Mouse (Mus musculus): ENCODE results near the gene Fam129b.

The Fam129b gene

DNA sequence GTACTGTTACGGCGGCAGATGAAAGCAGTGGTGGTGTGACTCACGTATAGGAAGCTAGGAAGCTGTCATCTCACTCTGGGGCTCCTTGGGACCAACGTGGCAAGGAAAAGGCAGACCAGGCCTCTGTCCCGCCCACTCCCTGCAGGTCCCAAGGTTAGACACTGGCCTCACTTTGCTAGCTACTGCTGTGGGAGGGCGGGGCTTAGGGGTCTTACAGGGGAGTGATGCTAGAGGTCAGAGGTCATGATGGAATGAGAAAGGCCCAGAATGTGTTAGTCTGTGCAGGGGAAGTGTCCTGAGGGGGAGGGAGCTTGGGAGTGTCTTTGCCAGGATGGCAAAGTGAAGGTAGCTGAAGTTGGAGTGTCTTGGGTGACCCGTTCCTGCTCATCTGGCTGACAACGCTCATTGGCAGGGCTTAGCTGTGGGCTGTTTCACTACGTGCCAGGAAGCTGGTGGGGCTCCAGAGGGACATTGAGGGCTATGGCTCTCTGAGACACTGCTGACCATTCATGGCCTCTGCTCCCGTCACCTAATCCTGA lies 48.5 kb downstream of the Fam129b start:
- DNase-seq (ENCODE audit: low spot score in 2 of 2) = no peak

DNA sequence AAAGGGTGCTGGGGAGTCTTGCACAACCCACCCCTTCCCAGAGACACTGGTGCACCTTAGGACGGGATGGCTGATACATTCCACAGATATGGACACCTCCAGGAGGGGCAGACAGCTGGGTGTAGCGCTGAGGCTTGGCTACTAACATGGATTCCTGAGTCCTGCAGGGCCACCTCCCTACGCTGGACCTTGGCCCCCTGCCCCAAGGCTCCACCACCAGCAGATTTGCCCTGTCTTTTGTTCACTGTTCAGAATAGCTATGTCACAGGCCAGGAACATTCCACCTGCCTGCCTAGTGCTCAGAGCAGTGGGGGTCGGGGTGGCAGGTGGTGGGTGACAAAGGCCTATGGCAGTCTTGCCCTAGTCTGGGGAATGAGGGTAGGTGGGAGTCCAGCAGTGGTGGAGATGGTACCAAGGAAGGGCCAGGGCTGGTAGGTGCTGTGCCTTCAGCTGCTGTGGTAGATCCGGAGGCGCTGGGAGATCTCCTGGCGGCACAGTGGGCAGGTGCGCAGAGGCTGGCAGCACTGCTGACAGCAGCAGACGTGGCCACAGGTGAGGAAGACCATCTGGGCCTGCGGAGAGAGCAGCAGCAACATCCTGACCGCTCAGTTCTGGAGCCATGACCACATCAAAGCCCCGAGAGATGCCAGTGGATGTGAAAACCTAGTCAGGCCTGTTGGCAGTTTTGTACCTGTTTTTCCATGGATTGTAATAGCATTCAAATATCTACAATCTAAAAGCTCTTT lies 50.6 kb downstream of the Fam129b start:
- no peak for DNase-seq (ENCODE audit: low spot score in 2 of 2)

DNA sequence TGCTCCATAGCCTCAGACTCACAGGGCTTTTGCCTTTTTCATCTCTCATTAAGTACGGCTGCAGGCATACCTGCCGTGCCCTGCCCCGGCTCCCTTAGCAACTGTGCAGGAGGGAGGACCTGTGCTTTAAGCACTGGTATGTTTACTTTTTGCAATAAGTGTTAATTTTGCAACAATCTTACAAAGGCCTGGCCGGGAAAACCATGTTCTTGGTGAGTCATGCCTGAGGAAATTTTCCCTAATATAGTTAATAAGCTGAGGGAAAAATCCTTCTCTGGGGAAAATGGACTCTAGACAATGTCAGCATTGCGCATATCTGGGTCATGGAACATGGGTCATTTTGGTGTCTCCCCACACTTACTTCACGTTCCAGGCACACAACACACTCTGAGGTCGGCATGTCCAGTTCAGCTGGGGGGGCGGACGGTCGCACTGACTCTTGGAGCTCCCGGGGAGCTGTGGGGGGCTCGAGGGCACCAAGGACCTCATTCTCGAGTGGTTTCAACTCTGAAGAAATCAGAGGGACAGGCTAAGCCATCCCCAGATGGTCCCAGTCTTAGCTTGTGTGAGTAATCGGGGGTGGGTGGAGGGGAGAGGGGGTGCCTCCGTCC lies 51.8 kb downstream of the Fam129b start:
- no peak for DNase-seq (ENCODE audit: low spot score in 2 of 2)

DNA sequence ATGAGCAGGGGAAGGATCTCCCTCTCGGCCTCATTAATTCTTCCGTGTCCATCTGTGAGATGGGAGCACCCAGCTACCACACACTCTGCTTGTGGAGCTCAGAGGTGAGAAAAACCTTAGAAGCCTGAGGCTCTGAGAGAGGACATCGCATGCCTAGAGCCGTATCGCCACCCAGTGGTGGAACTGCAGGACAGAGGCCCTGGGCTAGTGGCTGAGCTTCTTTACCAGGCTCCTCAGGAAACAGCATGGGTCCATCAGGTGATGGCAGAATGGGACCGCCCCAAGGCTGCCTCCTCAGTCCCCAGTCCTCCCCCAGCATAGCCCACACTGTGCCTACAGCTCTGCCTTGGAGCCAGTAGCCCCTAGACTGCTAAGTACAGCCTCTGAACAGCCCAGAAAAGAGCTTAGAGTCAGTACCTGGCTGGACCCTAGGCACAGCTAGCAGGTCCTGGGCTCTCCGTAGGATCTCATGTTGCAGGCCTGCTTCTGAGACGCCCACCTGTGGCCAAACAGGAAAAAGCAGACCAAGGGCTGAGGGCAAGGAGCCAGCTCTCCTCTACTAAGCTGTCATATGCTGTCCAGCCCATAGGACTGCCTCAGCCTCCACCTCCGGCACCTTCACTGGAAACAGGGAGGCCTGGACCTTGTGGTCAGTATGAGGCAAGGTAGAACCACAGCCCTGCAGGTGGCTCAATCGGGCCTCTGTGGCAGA lies 52.5 kb downstream of the Fam129b start:
- DNase-seq (ENCODE audit: low spot score in 2 of 2) = peak; percentile 62 to 68

DNA sequence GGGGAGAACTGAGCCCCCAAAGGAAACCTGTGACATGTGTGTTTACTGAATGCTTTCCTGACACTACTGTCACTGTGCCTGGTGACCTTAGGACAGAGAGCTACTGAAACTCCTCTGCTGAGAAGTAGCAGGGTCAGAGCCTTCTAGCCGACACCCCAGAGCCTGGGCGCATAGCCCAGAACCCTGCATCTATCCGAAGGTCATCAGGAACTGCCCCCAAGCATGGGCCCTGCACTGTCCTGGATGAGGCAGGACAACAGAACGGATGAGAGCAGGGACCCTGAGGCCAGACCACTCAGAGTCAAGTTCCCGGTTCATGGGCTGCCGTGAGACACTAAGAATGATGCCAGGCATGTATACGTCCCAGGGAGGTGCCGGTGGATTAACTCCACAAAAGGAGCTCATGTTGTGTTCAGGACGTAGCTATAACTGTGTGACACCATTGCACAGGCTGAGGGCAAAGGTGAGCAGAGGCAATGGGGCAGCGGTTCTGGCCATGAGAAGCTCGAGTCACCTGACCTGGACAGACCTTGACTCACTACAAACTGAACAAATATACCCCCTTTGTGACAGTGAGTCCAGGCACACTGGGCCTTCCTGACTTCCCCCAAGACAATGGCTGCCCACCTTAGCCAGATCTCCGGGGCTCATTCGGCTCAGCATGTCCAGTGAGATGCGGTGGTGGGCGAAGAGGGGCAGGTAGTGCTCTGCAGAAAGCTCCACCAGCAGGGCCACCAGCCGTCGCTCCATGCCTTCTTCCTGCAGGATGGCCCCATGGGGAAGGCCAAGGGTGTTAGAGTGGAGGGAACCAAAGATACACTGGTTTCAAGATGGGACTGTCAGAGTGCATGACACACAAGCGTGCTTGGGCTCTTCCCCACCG lies 53.3 kb downstream of the Fam129b start:
- DNase-seq (ENCODE audit: low spot score in 2 of 2) = no peak

DNA sequence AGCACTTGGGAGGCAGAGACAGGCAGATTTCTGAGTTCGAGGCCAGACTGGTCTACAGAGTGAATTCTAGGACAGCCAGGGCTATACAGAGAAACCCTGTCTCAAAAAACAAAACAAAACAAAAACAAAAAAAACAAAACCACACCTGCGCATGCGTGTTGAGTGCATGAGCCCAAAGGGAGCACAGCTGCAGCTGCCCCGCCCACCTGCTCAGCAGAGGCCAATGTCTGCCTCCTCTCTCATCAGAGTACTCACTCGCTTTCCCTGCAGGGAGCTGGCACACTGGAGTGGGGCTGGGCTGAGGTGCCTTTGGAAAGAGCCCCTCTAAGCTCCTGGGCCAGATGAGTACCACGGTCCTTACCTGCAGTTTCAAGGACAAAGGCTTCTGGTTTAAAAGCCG lies 55.8 kb downstream of the Fam129b start:
- no peak for DNase-seq (ENCODE audit: low spot score in 2 of 2)

DNA sequence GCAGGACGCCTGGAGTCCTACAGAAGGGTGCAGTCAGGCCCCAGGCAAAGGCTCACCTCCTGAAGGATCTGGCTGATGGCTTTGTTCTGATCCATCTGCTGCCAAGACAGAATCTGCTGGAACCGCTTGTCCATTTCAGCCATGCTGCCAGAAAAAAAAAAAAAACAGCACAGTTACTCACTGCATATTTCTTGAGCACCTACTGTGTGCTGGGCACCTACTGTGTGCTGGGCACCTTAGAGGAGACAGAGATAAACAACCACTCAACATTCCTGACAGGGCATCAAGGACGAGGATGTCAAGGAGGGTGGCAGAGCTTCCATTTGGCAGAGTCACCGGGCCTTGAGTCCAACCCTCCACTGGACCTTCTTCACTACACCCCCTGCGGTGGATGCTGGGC lies 62.8 kb downstream of the Fam129b start:
- no peak for DNase-seq (ENCODE audit: low spot score in 2 of 2)

DNA sequence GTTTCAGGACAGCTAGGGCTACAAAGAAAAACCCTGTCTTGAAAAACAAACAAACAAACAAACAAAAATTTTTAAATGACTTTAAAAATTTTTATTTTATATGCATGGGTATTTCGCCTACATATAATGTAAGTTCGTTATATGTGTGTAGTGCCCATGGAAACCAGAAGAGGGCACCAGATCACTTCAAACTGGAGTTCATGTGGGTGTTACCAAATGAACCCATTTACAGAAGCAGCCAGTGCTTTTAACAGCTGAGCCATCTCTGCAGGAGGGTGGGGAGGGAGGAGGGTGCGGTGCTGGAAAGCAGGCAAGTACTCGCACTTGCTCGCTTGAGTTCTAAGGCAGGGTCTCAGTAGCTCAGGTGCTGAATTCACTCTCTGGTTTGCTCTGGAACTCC lies 63.5 kb downstream of the Fam129b start:
- DNase-seq (ENCODE audit: low spot score in 2 of 2) = peak in 1 of 2 experiments; percentile 35

DNA sequence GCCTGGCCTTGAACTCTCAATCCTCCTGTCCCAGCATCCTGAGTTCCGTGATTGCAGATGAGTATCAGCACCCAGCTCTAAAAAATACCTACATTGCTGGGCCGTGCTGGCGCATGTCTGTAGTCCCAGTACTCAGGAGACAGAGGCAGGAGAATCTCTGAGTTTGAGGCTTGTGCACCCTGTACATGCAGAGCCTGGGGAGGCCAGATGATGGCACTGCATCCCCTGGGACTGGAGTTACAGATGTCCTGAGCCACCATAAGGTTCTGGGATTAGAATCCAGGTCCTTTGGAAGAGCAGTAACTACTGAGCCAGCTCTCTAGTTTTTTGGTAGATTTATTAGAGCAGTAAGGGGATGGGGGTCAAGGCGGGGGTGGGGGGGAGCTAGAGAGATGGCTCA lies 64.6 kb downstream of the Fam129b start:
- DNase-seq (ENCODE audit: low spot score in 2 of 2) = no peak

DNA sequence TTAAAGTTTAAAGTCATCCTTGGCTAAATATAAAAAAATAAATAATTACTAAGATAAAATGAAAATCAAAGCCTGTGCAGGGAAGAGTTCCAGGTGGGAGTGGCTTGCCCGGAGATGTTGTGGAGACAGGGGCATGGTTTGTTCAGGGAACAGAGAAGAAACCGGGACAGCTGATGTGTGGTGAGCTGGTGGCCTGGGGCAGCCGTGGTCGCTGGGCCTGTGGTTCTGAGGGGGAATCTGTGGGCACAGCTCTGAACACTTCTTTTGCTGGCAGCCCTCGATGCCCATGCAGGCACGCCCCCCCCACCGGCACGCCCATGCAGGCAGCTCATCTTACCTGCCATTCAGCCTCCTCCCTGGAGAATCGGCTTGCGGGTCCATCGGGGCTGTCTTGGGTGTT lies 71.5 kb downstream of the Fam129b start:
- DNase-seq (ENCODE audit: low spot score in 2 of 2) = no peak

DNA sequence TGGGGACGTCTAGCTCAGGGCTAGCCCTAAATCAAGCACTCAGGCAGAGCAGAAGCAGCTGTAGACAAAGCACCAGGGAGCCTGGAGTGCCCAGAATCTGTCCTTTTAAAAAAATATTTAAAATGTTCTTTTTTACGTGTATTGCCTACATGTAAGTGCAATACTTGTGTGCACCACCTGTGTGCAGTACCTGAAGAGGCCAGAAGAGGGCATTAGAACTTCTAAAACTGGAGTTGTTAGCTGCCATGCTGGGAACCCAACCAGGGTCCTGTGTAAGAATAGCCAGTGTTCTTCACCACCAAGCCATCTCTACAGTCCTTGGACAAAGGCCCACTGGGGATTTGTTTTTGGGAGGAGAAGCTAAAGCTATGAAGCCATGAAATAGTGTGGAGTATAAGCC lies 78.7 kb downstream of the Fam129b start:
- no peak for DNase-seq (ENCODE audit: low spot score in 2 of 2)

DNA sequence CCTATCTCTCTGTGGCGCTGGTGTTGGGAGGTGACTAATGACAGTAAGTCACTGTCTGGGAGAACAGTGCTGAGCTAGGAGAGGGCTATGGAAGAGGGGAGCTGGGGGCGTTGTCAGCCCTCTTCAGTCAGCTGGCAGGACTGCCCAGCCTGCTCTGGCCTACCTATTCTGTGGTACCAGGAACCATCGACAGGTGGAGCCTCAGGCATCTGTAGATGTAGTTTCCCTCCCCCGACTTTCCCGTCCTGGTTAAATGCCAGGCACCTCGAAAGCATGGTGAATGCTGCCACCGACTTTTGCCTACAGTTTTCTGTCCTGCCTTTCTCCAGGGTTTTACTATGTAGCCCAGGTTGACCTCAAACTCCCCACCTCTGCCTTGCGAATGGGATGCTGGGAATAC lies 81.4 kb downstream of the Fam129b start:
- no peak for DNase-seq (ENCODE audit: low spot score in 2 of 2)

DNA sequence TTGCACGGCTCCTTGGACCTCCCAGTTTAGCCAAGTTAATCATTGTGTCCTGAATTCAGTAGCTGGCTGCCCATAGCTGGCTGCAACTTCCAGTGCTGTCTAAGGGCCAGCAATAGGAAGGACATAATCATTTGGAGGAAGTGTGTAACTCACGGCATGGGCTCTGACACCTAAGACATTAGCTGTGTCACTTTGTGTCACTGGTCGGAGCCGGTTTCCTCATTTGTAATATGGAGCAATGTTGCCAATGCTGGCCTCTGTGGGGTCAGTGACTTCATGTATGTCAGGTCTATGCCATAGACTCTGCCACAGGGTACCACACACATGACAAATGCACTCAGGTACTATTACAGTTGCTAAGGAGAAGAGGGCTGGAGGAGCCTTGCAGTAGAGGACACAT lies 84.4 kb downstream of the Fam129b start:
- DNase-seq (ENCODE audit: low spot score in 2 of 2) = no peak

DNA sequence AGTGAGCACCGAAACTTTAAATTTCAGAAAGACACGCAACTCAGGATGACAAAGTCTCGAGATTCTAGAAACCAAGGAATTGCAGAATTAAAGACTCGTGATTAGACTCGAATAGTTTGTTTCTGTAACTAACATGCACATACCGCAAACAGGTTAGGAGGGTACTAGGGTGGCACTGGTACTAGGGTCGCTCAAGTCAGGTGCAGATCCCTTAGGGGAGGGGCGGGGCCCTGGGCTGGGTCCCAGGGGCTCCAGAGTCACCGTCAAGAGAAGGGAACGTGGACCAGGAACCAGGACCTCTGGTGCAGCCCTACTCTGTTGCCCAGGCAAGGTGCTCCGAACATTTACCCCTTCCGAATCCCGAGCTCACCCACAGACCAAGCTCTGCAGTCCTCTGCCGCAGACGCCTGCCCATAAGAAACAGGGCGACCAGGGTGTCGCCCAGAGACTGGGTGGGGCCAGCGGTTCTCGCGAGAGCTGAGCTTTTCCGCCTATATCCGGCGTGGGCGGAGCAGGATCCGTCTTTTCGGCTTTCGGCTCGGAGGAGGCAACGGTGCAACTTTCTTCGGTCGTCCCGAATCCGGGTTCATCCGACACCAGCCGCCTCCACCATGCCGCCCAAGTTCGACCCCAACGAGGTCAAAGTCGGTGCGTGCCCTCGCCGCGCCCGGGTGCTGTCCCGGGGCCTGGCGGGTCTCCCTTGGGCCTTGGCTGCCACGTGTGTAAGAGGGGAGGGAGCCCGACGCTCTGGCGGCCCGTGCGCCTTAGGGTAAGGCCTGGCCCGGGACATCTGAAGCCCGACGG lies 85.5 kb downstream of the Fam129b start, which contains the start of the genes Rpl12 and Lrsam1:
TSS of gene Rpl12 (plus strand) at position 368 of the 804 bp plus-strand sequence.
TSS of gene Lrsam1 (minus strand) at position 423 of the 804 bp plus-strand sequence.
- peak; percentile 95 for DNase-seq (ENCODE audit: low spot score in 2 of 2)

DNA sequence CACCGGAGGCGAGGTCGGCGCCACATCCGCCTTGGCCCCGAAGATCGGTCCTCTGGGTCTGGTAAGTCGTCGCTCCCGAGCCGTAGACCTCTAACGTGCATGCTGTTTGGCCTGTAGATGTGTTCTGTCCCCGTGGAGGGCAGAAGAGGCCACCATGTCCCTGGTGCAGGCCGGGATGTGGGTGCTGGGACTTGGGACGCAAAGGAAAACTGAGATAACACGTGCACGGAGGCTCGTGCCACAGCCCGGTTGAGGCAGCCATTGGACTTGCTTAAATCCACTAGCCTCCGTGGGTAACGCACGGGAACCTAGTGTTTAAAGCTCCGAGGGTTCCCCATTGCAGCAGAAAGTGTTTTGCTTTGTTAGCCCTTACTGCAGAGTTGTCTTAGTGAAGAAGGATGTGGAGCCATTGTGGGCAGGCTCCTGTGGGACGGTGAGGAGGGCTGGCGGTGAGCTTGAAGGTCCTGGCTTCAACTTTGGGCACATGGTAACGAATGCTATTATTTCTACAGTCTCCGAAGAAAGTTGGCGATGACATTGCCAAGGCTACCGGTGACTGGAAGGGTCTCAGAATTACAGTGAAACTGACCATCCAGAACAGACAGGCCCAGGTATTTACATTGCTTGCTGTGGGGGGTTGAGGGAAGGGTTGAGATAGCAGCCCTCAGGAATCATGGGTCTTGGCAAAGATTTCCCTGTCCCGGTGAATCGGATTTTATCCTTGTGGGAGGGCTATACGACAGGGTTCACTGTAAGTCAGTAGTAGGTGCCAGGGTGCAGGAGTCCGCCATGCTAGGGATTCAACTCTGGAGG lies 86.4 kb downstream of the Fam129b start:
- DNase-seq (ENCODE audit: low spot score in 2 of 2) = no peak

DNA sequence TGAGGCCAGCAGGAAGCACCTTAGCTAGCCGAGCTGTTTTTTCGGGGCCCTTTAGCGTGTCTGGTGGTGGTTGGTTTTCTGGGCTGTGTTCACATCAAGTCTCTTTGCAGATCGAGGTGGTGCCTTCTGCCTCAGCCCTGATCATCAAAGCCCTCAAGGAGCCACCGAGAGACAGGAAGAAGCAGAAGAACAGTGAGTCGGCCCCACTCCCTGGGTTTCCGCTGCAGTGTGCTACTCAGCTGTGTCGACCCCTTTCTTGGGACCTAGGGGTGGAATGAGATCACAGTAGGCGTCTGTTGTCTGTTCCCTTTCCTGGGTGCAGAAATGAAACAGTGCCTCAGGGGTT lies 86.9 kb downstream of the Fam129b start:
- no peak for DNase-seq (ENCODE audit: low spot score in 2 of 2)

DNA sequence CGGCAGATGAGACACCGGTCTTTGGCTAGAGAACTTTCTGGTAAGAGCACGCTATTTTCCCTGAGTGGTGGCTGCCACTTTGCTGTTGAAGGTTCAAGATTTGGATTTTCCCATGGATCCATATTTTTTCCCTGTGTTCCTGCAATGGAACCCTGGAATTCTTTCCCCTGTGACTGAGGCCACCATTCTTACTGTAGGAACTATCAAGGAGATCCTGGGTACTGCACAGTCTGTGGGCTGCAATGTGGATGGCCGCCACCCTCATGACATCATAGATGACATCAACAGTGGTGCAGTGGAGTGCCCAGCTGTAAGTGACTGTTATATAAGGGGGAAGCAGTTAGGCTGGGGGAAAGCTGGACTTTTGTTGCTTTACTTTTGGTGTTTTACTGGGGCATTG lies 87.6 kb downstream of the Fam129b start:
- DNase-seq (ENCODE audit: low spot score in 2 of 2) = no peak

DNA sequence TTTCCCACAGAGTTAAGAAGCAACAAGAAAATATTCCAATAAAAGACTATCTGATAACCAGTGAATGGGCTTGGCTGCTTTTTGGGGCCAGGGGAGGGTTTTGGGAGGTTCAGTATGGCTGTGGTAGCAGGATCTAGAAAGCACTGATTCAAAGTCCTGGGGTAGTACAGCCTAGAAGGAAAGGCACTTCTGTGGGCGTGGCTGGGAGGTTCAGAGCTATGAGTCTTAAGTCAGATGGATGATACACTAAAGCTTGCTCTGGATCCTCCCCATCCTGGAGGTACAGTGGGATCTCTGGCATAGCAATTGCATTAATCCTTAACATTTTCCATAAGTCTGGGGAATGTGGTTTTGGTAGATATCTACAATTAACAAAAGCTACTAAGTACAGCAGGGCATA lies 88.1 kb downstream of the Fam129b start:
- DNase-seq (ENCODE audit: low spot score in 2 of 2) = no peak

DNA sequence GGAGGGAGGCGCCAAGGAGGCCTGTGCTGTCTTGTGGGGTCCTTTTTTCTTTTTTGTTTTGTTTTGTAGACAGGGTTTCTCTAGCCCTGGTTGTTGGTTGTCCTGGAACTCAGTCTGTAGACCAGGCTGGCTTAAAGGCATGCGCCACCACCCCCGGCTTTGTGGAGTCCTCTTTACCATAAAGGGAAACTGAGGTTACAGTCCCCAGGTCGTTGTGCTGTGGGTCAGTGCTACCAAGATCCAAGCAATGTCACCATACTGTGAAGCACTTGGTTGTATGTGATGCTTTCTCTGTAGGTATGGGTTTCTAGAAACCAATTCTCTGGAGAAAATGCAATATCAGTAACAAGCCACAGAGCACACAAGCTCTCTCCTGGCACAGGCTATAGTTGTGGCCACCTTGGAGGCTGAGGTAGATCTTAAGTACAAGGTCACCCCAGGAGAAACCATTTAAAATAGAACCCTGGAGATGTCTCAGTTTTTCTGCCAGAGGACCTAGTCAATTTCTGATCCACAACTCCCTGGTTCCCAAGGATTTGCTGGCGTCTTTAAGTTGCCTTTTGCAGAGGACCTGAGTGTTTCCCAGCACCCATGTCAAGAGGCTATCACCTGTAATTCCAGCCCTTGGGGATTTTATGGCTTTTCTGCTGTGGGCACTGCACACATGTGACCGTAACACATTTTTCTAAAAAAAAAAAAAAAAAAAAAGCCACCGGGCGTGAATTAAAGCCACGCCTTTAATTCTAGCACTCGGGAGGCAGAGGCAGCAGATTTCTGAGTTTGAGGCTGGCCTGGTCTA lies 88.9 kb downstream of the Fam129b start:
- no peak for DNase-seq (ENCODE audit: low spot score in 2 of 2)
